Mouse (Mus musculus) megakaryocyte, embryonic 14.5 days (primary cell): ENCODE results near the gene Thpo. TPM values are rescaled to one million over a fixed set of nuclear protein-coding genes. Genes with fewer than 3 reads are reported as not detected.

Source experiments
- H3K27me3 ChIP-seq: replicated peaks from 2 replicates; pipeline ENCODE3; 2012; ENCODE audit warnings: inconsistent platforms
- H3K36me3 ChIP-seq: replicated peaks from 2 replicates; pipeline ENCODE3; 2012; ENCODE audit warnings: low read length, inconsistent platforms, mixed read lengths
- H3K4me1 ChIP-seq: 2 replicates; pipeline ENCODE4 v1.6.1; 2012; ENCODE audit warnings: inconsistent platforms
- H3K4me3 ChIP-seq: replicated peaks from 2 replicates; pipeline ENCODE3; 2012; ENCODE audit warnings: moderate library complexity, mild to moderate bottlenecking, inconsistent platforms
- H3K9me3 ChIP-seq: 2 replicates; pipeline ENCODE4 v1.6.1; 2012; ENCODE audit warnings: inconsistent platforms
- FLI1 ChIP-seq: IDR thresholded peaks from 2 replicates; pipeline ENCODE4 v1.6.1; 2012; ENCODE audit warnings: low read length, inconsistent platforms, mixed read lengths
- GATA1 ChIP-seq: IDR thresholded peaks from 3 replicates; pipeline ENCODE4 v1.6.1; 2012; ENCODE audit warnings: mixed read lengths, low read length, inconsistent platforms, borderline replicate concordance
- polyA plus RNA-seq: library from polyadenylated mRNA; stranded (reverse); fragments of >175 nt; gene quantifications from 2 replicates; pipeline ENCODE4 v1.2.3, GENCODE M21; 2012; ENCODE audit warnings: low replicate concordance; ENCODE audit not compliant: insufficient read depth

Thpo gene
- polyA plus RNA-seq, 1 experiment = not detected

- H3K9me3 ChIP-seq = no peaks in the 10 kb centered on the region
- peaks cover 42% of the 10 kb centered on the region for H3K27me3 ChIP-seq
- H3K4me3 ChIP-seq = no peak overlapping the region
- peaks cover 27% of the 10 kb centered on the region for H3K36me3 ChIP-seq
- TF ChIP-seq GATA1 (no peak), FLI1 (no peak)
- peaks cover 10% of the 10 kb centered on the region for H3K4me1 ChIP-seq
Measured at GRCm38 (mm10) chr16:20725321-20725720, 9.0 kb downstream of the Thpo start.

- Histone ChIP-seq H3K9me3 (no peaks in the 10 kb centered on the region), H3K36me3 (peaks cover 35% of the 10 kb centered on the region), H3K4me1 (peaks cover 8% of the 10 kb centered on the region), H3K27me3 (peaks cover 33% of the 10 kb centered on the region), H3K4me3 (no peak overlapping the region)
- no peak for TF ChIP-seq FLI1
- no peak for TF ChIP-seq GATA1
Measured at GRCm38 (mm10) chr16:20724338-20724748, 10.0 kb downstream of the Thpo start.

GRCm38 (mm10) chr16:20723247-20723646, 11.1 kb downstream of the Thpo start:
- H3K36me3 ChIP-seq = peaks cover 35% of the 10 kb centered on the region
- H3K27me3 ChIP-seq = peaks cover 22% of the 10 kb centered on the region
- H3K4me3 ChIP-seq = no peak overlapping the region
- TF ChIP-seq GATA1 (no peak), FLI1 (no peak)
- H3K9me3 ChIP-seq = no peaks in the 10 kb centered on the region
- peaks cover 14% of the 10 kb centered on the region for H3K4me1 ChIP-seq

GRCm38 (mm10) chr16:20722736-20723135, 11.6 kb downstream of the Thpo start:
- peaks cover 14% of the 10 kb centered on the region for H3K4me1 ChIP-seq
- H3K27me3 ChIP-seq = peaks cover 20% of the 10 kb centered on the region
- TF ChIP-seq GATA1 (no peak), FLI1 (no peak)
- H3K9me3 ChIP-seq = no peaks in the 10 kb centered on the region
- H3K36me3 ChIP-seq = peaks cover 35% of the 10 kb centered on the region
- H3K4me3 ChIP-seq = no peak overlapping the region

- TF ChIP-seq GATA1 = no peak
- TF ChIP-seq FLI1 = no peak
- Histone ChIP-seq H3K9me3 (no peaks in the 10 kb centered on the region), H3K27me3 (peaks cover 15% of the 10 kb centered on the region), H3K4me1 (peaks cover 20% of the 10 kb centered on the region), H3K36me3 (peaks cover 35% of the 10 kb centered on the region), H3K4me3 (no peak overlapping the region)
Measured at GRCm38 (mm10) chr16:20721808-20722207, 12.5 kb downstream of the Thpo start.

- peaks cover 37% of the 10 kb centered on the region for H3K4me1 ChIP-seq
- H3K9me3 ChIP-seq = no peaks in the 10 kb centered on the region
- H3K27me3 ChIP-seq = peaks cover 25% of the 10 kb centered on the region
- H3K36me3 ChIP-seq = peaks cover 33% of the 10 kb centered on the region
- H3K4me3 ChIP-seq = peak overlapping the region; percentile 94
- no peak for TF ChIP-seq GATA1
- TF ChIP-seq FLI1 = no peak
Measured at GRCm38 (mm10) chr16:20717978-20718670, 16.2 kb downstream of the Thpo start.

GRCm38 (mm10) chr16:20717181-20717977, 16.9 kb downstream of the Thpo start, which contains the start of the genes Polr2h and Clcn2:
Gene Polr2h (plus strand): TSS chr16:20717665.
Gene Clcn2 (minus strand): TSS chr16:20717746.
- TF ChIP-seq GATA1 (no peak), FLI1 (peak; percentile 52; the same call in 1 of the 2 replicates)
- H3K36me3 ChIP-seq = peaks cover 26% of the 10 kb centered on the region
- peak within 1 kb of the TSS; percentile 94 for H3K4me3 ChIP-seq
- H3K27me3 ChIP-seq = peaks cover 32% of the 10 kb centered on the region
- peaks cover 41% of the 10 kb centered on the region for H3K4me1 ChIP-seq
- no peaks in the 10 kb centered on the region for H3K9me3 ChIP-seq

GRCm38 (mm10) chr16:20716841-20717180, 17.5 kb downstream of the Thpo start:
- Histone ChIP-seq H3K27me3 (peaks cover 37% of the 10 kb centered on the region), H3K36me3 (peaks cover 21% of the 10 kb centered on the region), H3K4me1 (peaks cover 41% of the 10 kb centered on the region), H3K9me3 (no peaks in the 10 kb centered on the region), H3K4me3 (peak overlapping the region; percentile 94)
- TF ChIP-seq FLI1 (no peak), GATA1 (no peak)

GRCm38 (mm10) chr16:20715976-20716840, 18.1 kb downstream of the Thpo start:
- peak overlapping the region; percentile 94 for H3K4me3 ChIP-seq
- H3K4me1 ChIP-seq = peaks cover 41% of the 10 kb centered on the region
- peaks cover 37% of the 10 kb centered on the region for H3K27me3 ChIP-seq
- peaks cover 15% of the 10 kb centered on the region for H3K36me3 ChIP-seq
- H3K9me3 ChIP-seq = no peaks in the 10 kb centered on the region
- TF ChIP-seq GATA1 = no peak
- no peak for TF ChIP-seq FLI1
